Mouse (Mus musculus): ENCODE measurements around the gene Cc2d1a.

DNA sequence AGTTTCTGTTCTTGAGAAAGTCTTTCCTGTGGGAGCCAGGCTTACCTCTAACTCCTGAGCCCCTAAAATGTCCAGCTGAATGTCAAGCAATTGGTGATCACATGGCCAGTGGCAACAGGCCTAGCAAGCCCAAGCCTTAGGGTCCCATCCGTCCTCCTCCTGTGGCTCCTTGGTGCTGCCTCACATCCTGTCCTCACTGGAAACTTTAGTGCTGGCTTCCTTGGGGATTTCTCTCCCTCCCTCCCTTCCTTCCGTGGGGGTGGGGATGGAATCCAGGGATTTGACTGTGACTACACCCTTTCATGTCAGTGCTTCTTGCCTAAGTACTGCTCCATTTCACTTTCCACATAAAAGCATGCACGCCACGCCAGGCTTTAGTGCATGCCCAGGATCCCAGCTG is 41.9 kb upstream of the Cc2d1a start:
- TF ChIP-seq EP300 (IDR thresholded peaks at IDR 0.05; ENCODE audit: insufficient read depth, low read depth, low read length) (peak; percentile 99), CTCF (IDR thresholded peaks at IDR 0.05) (no peak)

Measured in heart, adult 2 months (tissue).